Mouse (Mus musculus): ENCODE results near the gene Pdzk1ip1.

GRCm38 (mm10) chr4:115078892-115079820 lies 9.4 kb upstream of the Pdzk1ip1 start:
- TF ChIP-seq CTCF (IDR thresholded peaks at IDR 0.05; ENCODE audit: insufficient read depth, low read length) (no peak), POLR2A (IDR thresholded peaks at IDR 0.05; ENCODE audit: borderline replicate concordance, extremely low read depth, low read depth, low read length) (no peak)

Data from lung, adult 2 months (tissue).